Mouse (Mus musculus) forebrain, postnatal 0 days (tissue): ENCODE results near the gene Oit3. TPM values are rescaled to one million over a fixed set of nuclear protein-coding genes. Genes with fewer than 3 reads are reported as not detected.
A peak's percentile ranks its signal among the peaks of the same experiment; 100 is the strongest.

ENCODE experiments used
- ATAC-seq: fragments of 200-750 bp; cut with Nextera tagmentation; 2 replicates; pipeline ENCODE4 v1.8.0; 2017; ENCODE audit warnings: mild to moderate bottlenecking, moderate library complexity
- DNase-seq: peaks from one replicate; pipeline ENCODE4 v3.0.0-alpha.2; 2015
- H3K27ac ChIP-seq: fragments of 300-500 bp; sonication (generic); 2 replicates; pipeline ENCODE4 v1.5.1; 2014; ENCODE audit warnings: low read depth, mild to moderate bottlenecking, antibody characterized with exemption, low read length, moderate library complexity, mixed read lengths
- H3K27me3 ChIP-seq: fragments of 300-500 bp; sonication (generic); 2 replicates; pipeline ENCODE4 v1.6.1; 2014; ENCODE audit warnings: mild to moderate bottlenecking, low read length, mixed read lengths; ENCODE audit not compliant: insufficient read depth
- H3K36me3 ChIP-seq: fragments of 300-500 bp; sonication (generic); 2 replicates; pipeline ENCODE4 v1.6.1; 2014; ENCODE audit warnings: mild to moderate bottlenecking, moderate library complexity; ENCODE audit not compliant: insufficient read depth
- H3K4me1 ChIP-seq: fragments of 300-500 bp; sonication (generic); 2 replicates; pipeline ENCODE4 v1.6.1; 2014; ENCODE audit warnings: antibody characterized with exemption; ENCODE audit not compliant: insufficient read depth
- H3K4me2 ChIP-seq: fragments of 300-500 bp; sonication (generic); 2 replicates; pipeline ENCODE4 v1.6.1; 2014; ENCODE audit warnings: low read depth, mild to moderate bottlenecking, moderate library complexity
- H3K4me3 ChIP-seq: fragments of 300-500 bp; sonication (generic); 2 replicates; pipeline ENCODE4 v1.5.1; 2014; ENCODE audit warnings: low read depth, low read length, mixed read lengths
- H3K9ac ChIP-seq: fragments of 300-500 bp; sonication (generic); 2 replicates; pipeline ENCODE4 v1.6.1; 2014; ENCODE audit warnings: mild to moderate bottlenecking
- H3K9me3 ChIP-seq: fragments of 300-500 bp; sonication (generic); 2 replicates; pipeline ENCODE4 v1.6.1; 2016; ENCODE audit warnings: low read length
- CTCF ChIP-seq: sonication (generic); IDR thresholded peaks from 2 replicates; pipeline ENCODE4 v1.5.1; 2016; ENCODE audit warnings: antibody characterized with exemption, control low read depth, low read depth
- WGBS: fragments of 180-500 bp; shearing (Covaris S2); extraction: QIAGEN DNeasy Blood & Tissue Kit; methylation state at CpG from one replicate; pipeline ENCODE4 v1.1.7; 2014; 5-methylcytosine and 5-hydroxymethylcytosine counted together
- polyA plus RNA-seq: library from polyadenylated mRNA; unstranded; fragments of >200 nt; fragmentation: Nextera tagmentation; extraction: Ambion mirVana; gene quantifications from 2 replicates; pipeline ENCODE4 v1.2.1, GENCODE M21; 2015
- total RNA-seq: library from RNA; depleted of rRNA; stranded (reverse); fragments of >200 nt; gene quantifications from 2 replicates; pipeline ENCODE4 v1.2.3, GENCODE M21; 2014

Gene Oit3
- total and polyA plus RNA-seq, 2 experiments from 2014 or later = 0.19 to 0.27 TPM

GRCm38 (mm10) chr10:59466626-59467025, 25.0 kb upstream of the Oit3 start:
- no peak for TF ChIP-seq CTCF
- no peaks in the 10 kb centered on the region for H3K4me1 ChIP-seq
- DNase-seq (no peak), ATAC-seq (no peak)
- H3K27ac ChIP-seq = no peak overlapping the region
- no peak overlapping the region for H3K4me2 ChIP-seq
- no peaks in the 10 kb centered on the region for H3K27me3 ChIP-seq
- 89% methylated on average over 4 of the region's 4 CpGs for WGBS
- H3K4me3 ChIP-seq = no peak overlapping the region
- no peaks in the 10 kb centered on the region for H3K9me3 ChIP-seq
- H3K36me3 ChIP-seq = 0 out of 2 replicates have a peak, but pooled peaks cover 6% of the 10 kb centered on the region
- H3K9ac ChIP-seq = no peak overlapping the region

- Histone ChIP-seq H3K9ac (no peak overlapping the region), H3K27me3 (no peaks in the 10 kb centered on the region), H3K4me2 (no peak overlapping the region), H3K4me1 (no peaks in the 10 kb centered on the region), H3K27ac (no peak overlapping the region), H3K36me3 (0 out of 2 replicates have a peak, but pooled peaks cover 6% of the 10 kb centered on the region), H3K4me3 (no peak overlapping the region), H3K9me3 (no peaks in the 10 kb centered on the region)
- WGBS = 88% methylated on average over 3 of the region's 3 CpGs
- no peak for TF ChIP-seq CTCF
- no peak for ATAC-seq
- no peak for DNase-seq
Measured at GRCm38 (mm10) chr10:59465546-59465945, 24.0 kb upstream of the Oit3 start.

DNA sequence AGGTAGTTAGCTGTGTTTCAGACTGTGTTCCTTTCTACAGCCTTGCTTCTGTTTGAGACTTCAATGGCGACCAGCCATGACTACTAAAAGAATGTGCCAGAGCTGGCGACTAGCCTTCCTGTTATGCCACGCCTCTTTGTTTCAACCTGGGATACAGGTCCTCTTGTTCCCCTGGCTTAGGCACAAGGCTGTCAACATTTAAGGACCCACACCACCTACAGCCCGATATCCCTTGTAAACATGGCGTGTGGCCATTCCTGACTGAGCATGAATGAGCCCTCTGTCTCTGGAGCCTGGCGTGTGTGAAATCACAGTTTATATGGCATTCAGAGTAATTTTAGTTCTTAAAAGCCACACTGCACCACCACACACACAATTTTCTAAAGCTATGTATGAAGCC, 20.7 kb upstream of the Oit3 start:
- no peaks in the 10 kb centered on the region for H3K27me3 ChIP-seq
- no peak overlapping the region for H3K9ac ChIP-seq
- H3K27ac ChIP-seq = no peak overlapping the region
- DNase-seq = no peak
- no peaks in the 10 kb centered on the region for H3K9me3 ChIP-seq
- ATAC-seq = no peak
- no peak overlapping the region for H3K4me3 ChIP-seq
- 58% methylated on average over 6 of the region's 6 CpGs for WGBS
- H3K4me1 ChIP-seq = no peaks in the 10 kb centered on the region
- no peak overlapping the region for H3K4me2 ChIP-seq
- 0 out of 2 replicates have a peak, but pooled peaks cover 6% of the 10 kb centered on the region for H3K36me3 ChIP-seq
- TF ChIP-seq CTCF = no peak

- H3K9me3 ChIP-seq = no peaks in the 10 kb centered on the region
- no peak overlapping the region for H3K27ac ChIP-seq
- 70% methylated on average over 12 of the region's 12 CpGs for WGBS
- H3K27me3 ChIP-seq = no peaks in the 10 kb centered on the region
- no peak for TF ChIP-seq CTCF
- DNase-seq (no peak), ATAC-seq (no peak)
- H3K4me2 ChIP-seq = no peak overlapping the region
- H3K9ac ChIP-seq = no peak overlapping the region
- no peaks in the 10 kb centered on the region for H3K4me1 ChIP-seq
- H3K4me3 ChIP-seq = no peak overlapping the region
- H3K36me3 ChIP-seq = no peaks in the 10 kb centered on the region
Measured at GRCm38 (mm10) chr10:59459767-59460166, 18.2 kb upstream of the Oit3 start.

DNA sequence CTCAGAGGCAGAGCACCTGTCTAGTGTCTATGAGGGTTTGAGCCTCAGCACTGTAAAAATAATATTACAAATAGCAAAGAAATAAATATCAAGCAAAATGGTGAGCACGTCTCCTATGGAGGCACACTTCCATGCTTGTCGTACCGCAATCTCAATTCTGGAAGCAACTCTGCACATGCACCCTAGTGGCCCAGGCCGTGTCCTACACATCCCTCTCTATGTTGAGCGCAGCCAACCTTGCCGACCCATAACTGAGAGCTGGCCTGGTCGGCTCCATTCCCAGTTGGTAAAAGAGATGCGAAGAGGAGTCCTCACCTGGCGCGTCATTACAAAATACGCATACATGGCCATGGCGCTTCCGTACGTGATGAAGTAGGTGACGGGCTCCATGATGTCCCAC, 13.1 kb upstream of the Oit3 start:
- no peak overlapping the region for H3K27ac ChIP-seq
- H3K27me3 ChIP-seq = no peaks in the 10 kb centered on the region
- no peaks in the 10 kb centered on the region for H3K36me3 ChIP-seq
- no peak overlapping the region for H3K9ac ChIP-seq
- H3K9me3 ChIP-seq = no peaks in the 10 kb centered on the region
- DNase-seq (no peak), ATAC-seq (no peak)
- 96% methylated on average over 15 of the region's 15 CpGs for WGBS
- no peak overlapping the region for H3K4me3 ChIP-seq
- H3K4me2 ChIP-seq = no peak overlapping the region
- no peaks in the 10 kb centered on the region for H3K4me1 ChIP-seq
- TF ChIP-seq CTCF = peak; percentile 16; the same call in 1 of the 2 replicates

DNA sequence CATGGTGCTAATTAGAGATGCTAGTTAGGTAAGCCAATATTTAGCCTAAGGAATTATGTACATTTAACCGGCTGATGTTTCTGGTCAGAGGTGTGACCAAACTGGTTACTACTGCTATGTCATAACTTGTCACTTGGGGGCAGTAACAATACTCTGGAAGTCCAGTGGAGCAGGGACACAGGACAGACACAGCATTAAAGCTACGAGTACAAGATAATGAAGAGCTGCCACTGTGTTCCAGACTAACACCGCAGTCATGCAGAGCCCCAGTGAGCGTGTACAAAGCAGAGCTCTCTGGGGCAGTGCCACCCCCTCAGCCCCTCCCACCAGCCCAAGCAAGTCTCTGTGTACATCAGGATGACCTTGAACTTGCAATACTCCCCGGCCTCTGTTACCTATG, 10.3 kb upstream of the Oit3 start:
- peak; percentile 63 for TF ChIP-seq CTCF
- Histone ChIP-seq H3K27ac (no peak overlapping the region), H3K36me3 (no peaks in the 10 kb centered on the region), H3K4me1 (no peaks in the 10 kb centered on the region), H3K4me2 (no peak overlapping the region), H3K9ac (no peak overlapping the region), H3K27me3 (no peaks in the 10 kb centered on the region), H3K9me3 (no peaks in the 10 kb centered on the region), H3K4me3 (no peak overlapping the region)
- peak; percentile 59; the same call in 1 of the 2 replicates for ATAC-seq
- WGBS = 39% methylated on average over 5 of the region's 5 CpGs
- peak; percentile 44 for DNase-seq

GRCm38 (mm10) chr10:59447546-59447945, 6.0 kb upstream of the Oit3 start:
- no peaks in the 10 kb centered on the region for H3K9me3 ChIP-seq
- H3K27ac ChIP-seq = no peak overlapping the region
- H3K27me3 ChIP-seq = no peaks in the 10 kb centered on the region
- 78% methylated on average over 9 of the region's 9 CpGs for WGBS
- H3K4me3 ChIP-seq = no peak overlapping the region
- DNase-seq (no peak), ATAC-seq (no peak)
- TF ChIP-seq CTCF = no peak
- no peaks in the 10 kb centered on the region for H3K36me3 ChIP-seq
- no peaks in the 10 kb centered on the region for H3K4me1 ChIP-seq
- no peak overlapping the region for H3K4me2 ChIP-seq
- no peak overlapping the region for H3K9ac ChIP-seq
